Mouse (Mus musculus) limb, embryonic 12.5 days (tissue): ENCODE data around the gene Zdhhc13. TPM values are rescaled to one million over a fixed set of nuclear protein-coding genes. Genes with fewer than 3 reads are reported as not detected.

Source experiments
- ATAC-seq: fragments of 200-750 bp; cut with Nextera tagmentation; 2 replicates; pipeline ENCODE4 v1.8.0; 2017; ENCODE audit warnings: low read depth, moderate TSS enrichment; ENCODE audit not compliant: insufficient number of reproducible peaks, insufficient read depth, low FRiP score, low TSS enrichment
- H3K27ac ChIP-seq: fragments of 300-500 bp; sonication (generic); 2 replicates; pipeline ENCODE4 v1.5.1; 2016; ENCODE audit warnings: mild to moderate bottlenecking, moderate library complexity
- H3K27me3 ChIP-seq: fragments of 300-500 bp; sonication (generic); 2 replicates; pipeline ENCODE4 v1.6.1; 2016; ENCODE audit warnings: mild to moderate bottlenecking, moderate library complexity
- H3K36me3 ChIP-seq: fragments of 300-500 bp; sonication (generic); 2 replicates; pipeline ENCODE4 v1.6.1; 2016; ENCODE audit warnings: mild to moderate bottlenecking, moderate library complexity
- H3K4me1 ChIP-seq: fragments of 300-500 bp; sonication (generic); replicated peaks from 2 replicates; pipeline ENCODE4 v1.6.1; 2016
- H3K4me2 ChIP-seq: fragments of 300-500 bp; sonication (generic); 2 replicates; pipeline ENCODE4 v1.6.1; 2016; ENCODE audit warnings: mild to moderate bottlenecking, moderate library complexity
- H3K4me3 ChIP-seq: fragments of 300-500 bp; sonication (generic); replicated peaks from 2 replicates; pipeline ENCODE4 v1.5.1; 2016; ENCODE audit warnings: mild to moderate bottlenecking
- H3K9ac ChIP-seq: fragments of 300-500 bp; sonication (generic); replicated peaks from 2 replicates; pipeline ENCODE4 v1.6.1; 2016; ENCODE audit warnings: mild to moderate bottlenecking, moderate library complexity
- H3K9me3 ChIP-seq: fragments of 300-500 bp; sonication (generic); 2 replicates; pipeline ENCODE4 v1.6.1; 2016; ENCODE audit warnings: mild to moderate bottlenecking, moderate library complexity
- WGBS: fragments of 180-500 bp; shearing (Covaris S2); methylation state at CpG from one replicate; pipeline ENCODE4 v1.1.7; 2016; 5-methylcytosine and 5-hydroxymethylcytosine counted together
- polyA plus RNA-seq: library from polyadenylated mRNA; unstranded; fragments of >200 nt; fragmentation: Nextera tagmentation; extraction: Ambion mirVana; gene quantifications from 2 replicates; pipeline ENCODE4 v1.2.1, GENCODE M21; 2016

Zdhhc13 gene
- polyA plus RNA-seq, 1 experiment from 2014 or later = 29.6 TPM

DNA sequence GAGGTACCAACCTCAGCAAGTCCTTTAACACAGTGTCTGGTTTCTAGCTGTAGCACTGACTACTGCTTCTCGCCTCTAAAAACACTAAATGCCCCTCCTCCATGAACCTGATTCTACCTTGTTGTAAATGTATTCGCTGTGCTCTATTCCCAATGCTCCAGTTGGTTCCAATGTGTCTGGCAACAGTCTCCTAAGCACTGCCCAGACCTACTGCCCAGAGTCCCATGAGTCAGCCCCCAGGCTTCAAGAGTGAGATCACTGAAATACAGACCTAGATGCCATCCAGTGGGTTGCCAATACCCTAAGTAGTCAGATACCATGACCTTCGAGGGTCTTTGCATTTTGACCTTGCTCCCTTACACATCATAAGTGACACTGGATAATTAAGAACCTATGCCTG, 26.1 kb upstream of the Zdhhc13 start:
- WGBS = 85% methylated on average over 3 of the region's 3 CpGs

DNA sequence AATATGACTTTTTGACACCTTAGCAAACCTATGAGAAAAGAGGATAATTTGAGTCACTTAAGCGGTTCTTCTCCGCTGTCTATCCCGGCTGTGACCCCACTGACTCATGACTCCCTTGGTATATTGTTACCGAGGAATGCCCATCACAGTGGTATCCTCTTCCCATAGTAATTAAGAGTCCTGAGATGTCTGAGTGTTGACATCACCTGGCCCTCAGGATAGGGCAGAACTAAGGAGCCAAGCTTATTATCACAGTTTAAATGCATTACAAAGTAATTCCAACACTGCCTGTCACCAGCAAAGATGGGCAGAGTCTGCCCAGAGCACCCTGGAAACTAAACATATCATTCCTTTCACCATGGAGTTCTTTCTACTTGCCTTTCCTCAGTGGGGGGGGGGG, 22.8 kb upstream of the Zdhhc13 start:
- H3K36me3 ChIP-seq = no peaks in the 10 kb centered on the region
- ATAC-seq = no peak
- no peak overlapping the region for H3K4me2 ChIP-seq
- H3K4me3 ChIP-seq = no peak overlapping the region
- no peaks in the 10 kb centered on the region for H3K4me1 ChIP-seq
- 84% methylated on average over 4 of the region's 4 CpGs for WGBS
- H3K9ac ChIP-seq = no peak overlapping the region
- H3K27me3 ChIP-seq = no peaks in the 10 kb centered on the region
- H3K9me3 ChIP-seq = no peaks in the 10 kb centered on the region
- no peak overlapping the region for H3K27ac ChIP-seq

More for the DNA sequence above, 26.1 kb upstream of the Zdhhc13 start:
- Histone ChIP-seq H3K9me3 (no peaks in the 10 kb centered on the region), H3K27ac (no peak overlapping the region), H3K4me3 (no peak overlapping the region), H3K9ac (no peak overlapping the region), H3K36me3 (no peaks in the 10 kb centered on the region), H3K4me2 (no peak overlapping the region), H3K27me3 (no peaks in the 10 kb centered on the region), H3K4me1 (no peaks in the 10 kb centered on the region; the same call in 1 of the 2 replicates)
- ATAC-seq = no peak

DNA sequence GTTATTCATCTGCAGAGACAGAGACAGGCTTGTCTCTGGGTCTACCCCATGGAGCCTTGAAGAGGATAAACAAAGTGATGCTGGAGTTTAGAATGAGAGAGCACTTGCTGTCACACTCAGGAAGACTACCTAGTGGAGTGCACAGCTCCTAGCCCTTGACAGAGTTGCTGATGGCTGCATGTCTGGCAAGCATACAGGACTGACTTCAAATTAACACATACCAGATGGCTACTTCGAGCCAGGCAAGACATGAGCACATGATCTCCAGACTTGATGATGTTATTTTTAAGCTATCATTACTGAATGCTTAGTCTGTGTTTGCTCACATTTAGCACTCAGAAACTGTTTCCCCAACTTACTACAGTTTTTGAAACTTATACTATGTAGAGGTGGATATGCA, 19.1 kb upstream of the Zdhhc13 start:
- H3K4me1 ChIP-seq = no peaks in the 10 kb centered on the region
- no peak overlapping the region for H3K9ac ChIP-seq
- H3K36me3 ChIP-seq = no peaks in the 10 kb centered on the region
- H3K4me3 ChIP-seq = no peak overlapping the region
- 48% methylated on average over 1 of the region's 1 CpGs for WGBS
- no peak for ATAC-seq
- H3K4me2 ChIP-seq = no peak overlapping the region
- H3K9me3 ChIP-seq = no peaks in the 10 kb centered on the region
- no peak overlapping the region for H3K27ac ChIP-seq
- H3K27me3 ChIP-seq = no peaks in the 10 kb centered on the region

DNA sequence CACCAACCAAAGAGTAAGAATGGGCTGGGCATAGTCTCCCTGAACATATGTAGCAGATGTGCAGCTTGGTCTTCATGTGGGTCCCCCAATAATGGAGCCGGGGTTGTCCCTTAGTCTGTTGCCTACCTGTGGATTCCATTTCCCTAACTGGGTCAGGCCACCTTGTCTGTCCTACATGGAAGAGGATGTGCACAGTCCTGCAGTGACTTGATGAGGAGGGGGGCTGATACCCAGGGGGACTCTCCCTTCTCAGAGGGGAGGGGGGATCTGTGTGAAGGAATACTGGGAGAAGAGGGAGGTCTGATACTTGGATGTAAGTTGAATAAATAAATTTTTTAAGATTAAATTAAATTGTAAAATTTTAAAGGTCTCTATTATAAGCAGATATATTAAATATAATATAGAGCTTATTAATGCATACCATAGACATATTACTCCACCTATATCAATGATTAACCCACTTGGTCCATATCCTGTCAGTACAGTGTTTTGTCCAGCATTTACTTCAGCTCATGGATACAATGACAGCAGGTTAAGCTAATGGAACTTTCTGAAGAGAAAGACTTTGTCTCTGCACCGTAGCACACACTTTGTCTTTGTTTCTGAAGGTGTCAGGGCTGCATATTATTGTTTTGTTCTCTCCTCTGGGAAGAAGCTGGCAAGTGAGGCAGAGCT, 16.6 kb upstream of the Zdhhc13 start:
- Histone ChIP-seq H3K36me3 (no peaks in the 10 kb centered on the region), H3K4me3 (no peak overlapping the region), H3K27ac (no peak overlapping the region), H3K4me1 (no peaks in the 10 kb centered on the region), H3K27me3 (no peaks in the 10 kb centered on the region), H3K9me3 (no peaks in the 10 kb centered on the region), H3K4me2 (no peak overlapping the region), H3K9ac (no peak overlapping the region)
- no peak for ATAC-seq
- 80% methylated on average over 2 of the region's 2 CpGs for WGBS

DNA sequence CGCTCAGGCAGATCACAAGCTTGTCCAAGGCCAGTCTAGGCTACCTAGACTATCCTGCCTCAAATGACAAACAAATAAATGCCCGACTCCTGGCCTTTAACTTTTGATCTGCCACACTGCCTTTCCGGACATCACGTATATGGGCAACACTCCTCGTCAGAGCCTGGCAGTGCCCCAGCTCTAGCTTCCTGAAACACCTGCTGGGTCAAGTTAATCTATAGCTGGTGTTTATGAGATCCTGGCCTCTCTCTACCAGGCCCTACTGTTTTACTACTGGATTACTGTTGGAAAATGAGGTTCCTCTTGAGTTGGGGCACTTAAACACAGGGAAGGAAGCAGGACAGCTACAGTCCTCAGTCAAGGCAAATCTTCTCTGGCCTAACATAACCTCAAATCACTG, 15.5 kb upstream of the Zdhhc13 start:
- Histone ChIP-seq H3K9me3 (no peaks in the 10 kb centered on the region), H3K9ac (no peak overlapping the region), H3K27me3 (no peaks in the 10 kb centered on the region), H3K4me1 (no peaks in the 10 kb centered on the region), H3K4me2 (no peak overlapping the region), H3K36me3 (no peaks in the 10 kb centered on the region), H3K27ac (no peak overlapping the region), H3K4me3 (no peak overlapping the region)
- no peak for ATAC-seq
- 58% methylated on average over 5 of the region's 5 CpGs for WGBS

DNA sequence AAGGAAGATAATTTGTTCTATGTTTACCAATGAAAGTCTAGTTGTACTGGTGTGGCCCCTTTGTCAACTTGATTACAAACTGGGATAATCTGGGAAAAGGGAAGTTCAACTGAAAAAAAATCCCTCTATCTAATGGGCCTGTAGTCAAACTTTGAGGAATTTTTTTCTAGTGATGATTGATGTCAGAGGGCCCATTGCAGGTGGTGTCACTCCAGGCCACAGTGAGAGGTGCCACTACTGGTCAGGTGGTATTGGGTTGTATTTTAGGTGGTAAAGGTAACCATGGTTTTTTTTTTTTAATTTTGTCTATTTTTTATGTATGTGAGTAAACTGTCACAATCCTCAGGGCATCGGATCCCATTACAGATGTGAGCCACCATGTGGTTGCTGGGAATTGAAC, 14.2 kb upstream of the Zdhhc13 start:
- Histone ChIP-seq H3K36me3 (no peaks in the 10 kb centered on the region), H3K4me3 (no peak overlapping the region), H3K4me2 (no peak overlapping the region), H3K4me1 (no peaks in the 10 kb centered on the region), H3K27ac (no peak overlapping the region), H3K27me3 (no peaks in the 10 kb centered on the region), H3K9ac (no peak overlapping the region), H3K9me3 (no peaks in the 10 kb centered on the region)
- WGBS = 84% methylated on average over 1 of the region's 1 CpGs
- ATAC-seq = no peak

DNA sequence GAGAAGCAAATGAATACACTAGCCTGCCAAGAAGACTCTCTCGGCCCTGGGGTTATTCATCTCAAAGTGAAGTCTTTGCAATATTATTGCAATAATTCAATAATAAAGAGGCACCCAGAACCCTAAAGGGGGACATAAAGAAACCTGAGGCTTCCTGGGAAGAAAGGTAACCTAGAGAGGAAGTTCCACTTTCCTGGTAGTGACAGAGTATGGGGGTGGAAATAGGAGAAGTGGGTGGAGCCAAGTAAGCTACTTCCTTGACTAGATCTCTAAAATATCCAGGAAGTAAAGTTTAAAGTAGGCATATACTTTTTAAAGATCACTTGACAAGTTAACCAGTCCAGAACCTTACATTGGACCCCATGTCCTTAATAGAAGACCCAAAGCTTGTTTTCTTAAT, 13.4 kb upstream of the Zdhhc13 start:
- H3K4me2 ChIP-seq = no peak overlapping the region
- H3K36me3 ChIP-seq = no peaks in the 10 kb centered on the region
- WGBS = 87% methylated on average over 1 of the region's 1 CpGs
- no peaks in the 10 kb centered on the region for H3K27me3 ChIP-seq
- no peak overlapping the region for H3K27ac ChIP-seq
- H3K9ac ChIP-seq = no peak overlapping the region
- no peaks in the 10 kb centered on the region for H3K4me1 ChIP-seq
- no peak overlapping the region for H3K4me3 ChIP-seq
- ATAC-seq = no peak
- no peaks in the 10 kb centered on the region for H3K9me3 ChIP-seq

DNA sequence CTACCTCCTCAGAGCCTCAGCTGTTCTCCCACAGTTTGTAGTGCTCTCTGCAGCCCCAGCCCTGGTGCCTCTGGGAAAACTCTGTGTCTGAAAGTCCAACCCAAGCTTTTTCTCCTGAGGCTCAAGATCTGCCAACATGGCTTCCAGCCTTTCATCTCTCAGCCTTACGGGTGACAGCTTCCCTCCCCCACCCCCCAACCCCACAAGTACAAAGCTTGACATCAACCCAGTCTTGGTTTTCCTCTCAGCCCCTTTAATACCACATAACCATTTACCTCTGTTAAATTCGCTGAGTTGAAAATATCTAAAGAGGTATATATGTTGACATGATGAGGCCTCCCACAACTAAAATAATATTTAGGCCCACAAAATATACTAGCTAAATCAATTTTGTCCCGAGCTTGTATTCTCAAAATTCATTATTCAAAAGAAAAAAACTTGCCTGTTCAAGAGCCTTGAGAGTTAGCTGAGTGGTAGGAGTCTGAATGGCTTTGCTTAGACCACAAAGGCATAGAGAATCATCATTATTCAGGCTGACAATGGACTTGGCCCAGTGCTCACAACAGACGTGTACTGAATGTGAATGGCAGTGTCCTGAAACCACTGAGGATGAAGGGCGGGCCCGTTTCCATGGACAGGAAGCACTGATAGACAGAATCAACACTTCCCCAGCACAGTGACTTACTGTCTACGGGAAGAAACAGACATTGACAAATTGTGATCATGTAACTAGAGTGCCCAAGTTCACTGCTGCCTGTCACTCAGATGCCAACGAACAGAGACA, 10.9 kb upstream of the Zdhhc13 start:
- Histone ChIP-seq H3K4me1 (no peaks in the 10 kb centered on the region), H3K27me3 (no peaks in the 10 kb centered on the region), H3K4me2 (no peak overlapping the region), H3K9me3 (no peaks in the 10 kb centered on the region), H3K36me3 (no peaks in the 10 kb centered on the region), H3K27ac (no peak overlapping the region), H3K4me3 (no peak overlapping the region), H3K9ac (no peak overlapping the region)
- 73% methylated on average over 8 of the region's 8 CpGs for WGBS
- ATAC-seq = no peak

DNA sequence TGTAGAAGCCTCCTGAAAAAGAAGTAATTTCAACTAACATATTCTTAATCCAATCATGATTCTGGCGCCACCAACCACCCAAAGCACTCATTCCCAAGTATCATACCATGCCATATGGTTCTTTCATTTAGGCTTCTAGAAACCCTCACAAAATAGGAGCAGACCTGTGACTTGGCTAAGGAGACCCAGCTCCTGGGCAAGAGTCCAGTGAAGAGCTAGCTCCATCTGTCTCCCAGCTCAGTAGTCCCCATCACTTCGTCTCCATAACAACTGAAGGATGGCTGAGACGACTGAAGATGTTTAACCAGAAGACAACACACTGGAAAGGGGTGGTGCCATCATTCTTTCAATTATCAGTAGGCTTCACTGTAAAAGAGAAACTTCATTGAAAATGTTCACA, 9.7 kb upstream of the Zdhhc13 start:
- Histone ChIP-seq H3K27ac (no peak overlapping the region), H3K36me3 (no peaks in the 10 kb centered on the region), H3K9me3 (no peaks in the 10 kb centered on the region), H3K4me1 (no peaks in the 10 kb centered on the region), H3K27me3 (no peaks in the 10 kb centered on the region), H3K4me3 (no peak overlapping the region), H3K9ac (no peak overlapping the region), H3K4me2 (no peak overlapping the region)
- ATAC-seq = no peak
- 74% methylated on average over 3 of the region's 3 CpGs for WGBS

DNA sequence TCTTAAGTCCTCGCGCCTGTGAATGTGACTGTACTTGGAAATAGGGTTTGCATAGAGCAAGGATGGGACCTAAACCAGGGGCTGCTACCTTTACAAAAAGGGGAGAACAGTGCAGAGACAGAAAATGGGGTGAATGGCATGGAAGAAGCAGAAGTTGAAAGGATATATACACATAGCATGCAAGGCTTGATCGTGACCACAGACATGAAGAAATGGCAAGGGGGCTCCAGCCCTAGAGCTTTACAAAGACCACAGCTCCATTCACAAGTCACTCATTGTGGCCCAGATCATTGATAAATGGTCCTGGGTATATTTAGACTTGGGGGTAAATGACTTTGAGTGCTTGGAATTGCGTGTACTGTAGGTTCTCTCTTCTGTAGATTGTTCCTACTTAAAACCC, 6.4 kb upstream of the Zdhhc13 start:
- Histone ChIP-seq H3K9ac (no peak overlapping the region), H3K4me3 (no peak overlapping the region), H3K9me3 (no peaks in the 10 kb centered on the region), H3K4me1 (no peaks in the 10 kb centered on the region), H3K36me3 (no peaks in the 10 kb centered on the region), H3K27ac (no peak overlapping the region), H3K27me3 (no peaks in the 10 kb centered on the region), H3K4me2 (no peak overlapping the region)
- WGBS = 83% methylated on average over 4 of the region's 4 CpGs
- no peak for ATAC-seq

DNA sequence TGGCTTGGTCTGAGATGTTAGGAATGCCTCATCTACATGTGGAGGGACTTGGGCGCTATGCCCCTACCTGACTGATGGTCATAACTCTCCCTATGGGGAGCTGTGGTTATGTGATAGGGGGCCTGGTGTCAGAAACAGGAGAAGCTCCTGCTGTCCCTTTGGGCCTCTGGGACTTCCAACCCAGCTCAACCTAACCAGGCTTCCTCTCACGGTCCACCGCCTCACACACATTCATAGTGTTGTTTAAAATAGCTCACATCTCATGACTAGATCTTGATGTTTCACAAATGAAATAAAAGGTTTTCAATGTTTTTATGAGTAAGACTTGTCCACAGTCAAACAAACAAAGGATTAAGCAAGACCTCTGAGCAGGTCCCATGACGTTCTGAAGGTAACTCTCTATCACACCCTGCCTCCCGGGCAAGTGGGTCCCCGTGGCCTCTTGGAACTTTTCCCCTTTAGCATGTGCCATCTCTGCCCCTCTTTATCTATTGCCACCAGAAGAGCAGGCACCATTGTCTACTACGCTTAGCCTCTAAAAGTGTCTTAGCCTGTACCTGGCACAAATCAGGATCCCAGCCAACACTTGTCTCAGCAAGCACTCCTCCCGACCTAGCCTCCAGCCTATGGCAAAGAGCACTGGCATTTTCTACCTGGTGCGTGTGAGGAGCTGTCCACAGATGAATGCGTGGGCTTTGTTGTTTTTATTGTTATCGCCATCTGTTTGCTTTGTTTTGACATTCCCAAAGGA, 3.9 kb upstream of the Zdhhc13 start:
- Histone ChIP-seq H3K4me1 (peaks cover 6% of the 10 kb centered on the region; the same call in 1 of the 2 replicates), H3K27me3 (no peaks in the 10 kb centered on the region), H3K9me3 (no peaks in the 10 kb centered on the region), H3K9ac (no peak overlapping the region), H3K4me3 (no peak overlapping the region), H3K27ac (no peak overlapping the region), H3K36me3 (no peaks in the 10 kb centered on the region), H3K4me2 (no peak overlapping the region)
- ATAC-seq = no peak
- WGBS = 81% methylated on average over 11 of the region's 11 CpGs
